ENCODE assay signal across 12 mouse cellular contexts in genomic region chr13:45749937-45750336, GRCm38 (mm10).
DNase-seq lines count a peak whose midpoint lies in the region; ATAC-seq and TF ChIP-seq lines count a peak whose summit lies in the region.
"Had no signal": no experiment of that assay in that cellular context is flagged by ENCODE, and none has a peak within 500 bp of the region (broad histone marks: within the 10 kb centered on the region; RNA-seq: fewer than 3 reads in every experiment).

No protein-coding gene starts in this region.

- H3K4me3 ChIP-seq in hindbrain, embryonic 10.5 days = no peak overlapping the region
- no peak overlapping the region for H3K4me3 ChIP-seq in hindbrain, postnatal 0 days (ENCODE audit: low read length)
- H3K4me3 ChIP-seq in heart, embryonic 10.5 days = no peak overlapping the region
- H3K4me3 ChIP-seq: limb, embryonic 12.5 days had no signal

- no peaks in the 10 kb centered on the region for H3K36me3 ChIP-seq in hindbrain, embryonic 10.5 days
- H3K36me3 ChIP-seq in hindbrain, postnatal 0 days (ENCODE audit: insufficient read depth, low read length) = no peaks in the 10 kb centered on the region
- H3K36me3 ChIP-seq in heart, embryonic 10.5 days = no peaks in the 10 kb centered on the region
- H3K36me3 ChIP-seq: limb, embryonic 12.5 days had no signal

- no peak overlapping the region for H3K9ac ChIP-seq in hindbrain, postnatal 0 days (replicated peaks; ENCODE audit: low read length)
- H3K9ac ChIP-seq: limb, embryonic 12.5 days had no signal

- no peaks in the 10 kb centered on the region for H3K27me3 ChIP-seq in hindbrain, embryonic 10.5 days (ENCODE audit: insufficient read depth, poor library complexity, severe bottlenecking)
- no peaks in the 10 kb centered on the region for H3K27me3 ChIP-seq in hindbrain, postnatal 0 days (ENCODE audit: insufficient read depth, low read length)
- H3K27me3 ChIP-seq in heart, embryonic 10.5 days (ENCODE audit: insufficient read depth, poor library complexity, severe bottlenecking) = no peaks in the 10 kb centered on the region
- H3K27me3 ChIP-seq: limb, embryonic 12.5 days had no signal

- no peaks in the 10 kb centered on the region for H3K9me3 ChIP-seq in hindbrain, embryonic 10.5 days
- no peaks in the 10 kb centered on the region for H3K9me3 ChIP-seq in hindbrain, postnatal 0 days (ENCODE audit: low read length)
- H3K9me3 ChIP-seq in heart, embryonic 10.5 days = no peaks in the 10 kb centered on the region
- H3K9me3 ChIP-seq: limb, embryonic 12.5 days had no signal

- WGBS in hindbrain, embryonic 10.5 days = 37% methylated on average over 1 of the region's 1 CpGs
- WGBS in hindbrain, postnatal 0 days = 55% methylated on average over 1 of the region's 1 CpGs
- WGBS in heart, embryonic 10.5 days = 21% methylated on average over 1 of the region's 1 CpGs

- no peak for ATAC-seq in hindbrain, postnatal 0 days

- TF ChIP-seq CTCF in hindbrain, postnatal 0 days (IDR thresholded peaks at IDR 0.05; ENCODE audit: low read depth) = no peak

- no peak overlapping the region for H3K4me2 ChIP-seq in hindbrain, postnatal 0 days (ENCODE audit: low read depth, low read length)
- H3K4me2 ChIP-seq: limb, embryonic 12.5 days had no signal

- no peak for DNase-seq in hindbrain, embryonic 10.5 days (ENCODE audit: low spot score)
- no peak for DNase-seq in hindbrain, postnatal 0 days (ENCODE audit: low spot score)
- peak; percentile 91 for DNase-seq in MEL-GATA-1-ER (ENCODE audit: extremely low read depth, low read depth)
- DNase-seq in heart, embryonic 10.5 days (ENCODE audit: low spot score) = no peak
- peak; percentile 20 to 47 for DNase-seq in kidney, postnatal 36 days
- DNase-seq in ovary, postnatal 14 days (ENCODE audit: low spot score) = no peak
- no peak for DNase-seq in B cell, adult 2 months
- no peak for DNase-seq in cerebellum, adult 9-11 months
- DNase-seq: adrenal gland, adult 8-10 months; cerebellum, adult 8-10 months; midbrain, embryonic 14.5 days had no signal

- peak overlapping the region; percentile 71 for H3K27ac ChIP-seq in hindbrain, embryonic 10.5 days
- no peak overlapping the region for H3K27ac ChIP-seq in hindbrain, postnatal 0 days
- peak overlapping the region; percentile 76; the same call in 1 of the 2 replicates for H3K27ac ChIP-seq in heart, embryonic 10.5 days
- H3K27ac ChIP-seq: limb, embryonic 12.5 days had no signal

- H3K4me1 ChIP-seq in hindbrain, embryonic 10.5 days (replicated peaks) = peaks cover 41% of the 10 kb centered on the region
- no peaks in the 10 kb centered on the region for H3K4me1 ChIP-seq in hindbrain, postnatal 0 days (ENCODE audit: insufficient read depth, low read length)
- peaks cover 31% of the 10 kb centered on the region for H3K4me1 ChIP-seq in heart, embryonic 10.5 days

Comparison
In these comparisons a context has a peak if more than half of its experiments do, and no peak if none do; other contexts are left out.
1. DNase-seq: peak in MEL-GATA-1-ER (single experiment) and kidney, postnatal 36 days (2 of 2); none in hindbrain, embryonic 10.5 days (single experiment), hindbrain, postnatal 0 days (single experiment), heart, embryonic 10.5 days (single experiment), ovary, postnatal 14 days (single experiment), B cell, adult 2 months (0 of 2) and cerebellum, adult 9-11 months (single experiment).